Mouse (Mus musculus) 416B (cell line): ENCODE measurements around the gene Rufy1.

Source experiments
- DNase-seq: peaks from one replicate; pipeline ENCODE4 v3.0.0; 2011; ENCODE audit warnings: low read depth

The Rufy1 gene

GRCm38 (mm10) chr11:50346256-50347032 lies 84.5 kb downstream of the Rufy1 start:
- peak; percentile 40 for DNase-seq

GRCm38 (mm10) chr11:50345486-50345885 lies 85.4 kb downstream of the Rufy1 start:
- no peak for DNase-seq
